Mouse (Mus musculus) heart, postnatal 14 days (tissue): Measurements from ENCODE around the gene Gpr39. TPM values are rescaled to one million over a fixed set of nuclear protein-coding genes. Genes with fewer than 3 reads are reported as not detected.

ENCODE experiments used
- DNase-seq, 2 experiments: peaks; one replicate each; pipeline ENCODE4 v3.0.0; 2021 to 2022
- intact Hi-C: fragments of 180-260 bp; cut with DNase I; formaldehyde crosslinking; loops from one replicate; pipeline ENCODE4 v1.15.1; 2025
- total RNA-seq, 2 experiments: library from RNA; stranded (reverse); gene quantifications; 2 replicates each; pipeline ENCODE4 v1.2.3; 2021

Gpr39 gene
- total RNA-seq, 2 experiments from 2014 or later: 0.46 to 1.1 TPM

DNA sequence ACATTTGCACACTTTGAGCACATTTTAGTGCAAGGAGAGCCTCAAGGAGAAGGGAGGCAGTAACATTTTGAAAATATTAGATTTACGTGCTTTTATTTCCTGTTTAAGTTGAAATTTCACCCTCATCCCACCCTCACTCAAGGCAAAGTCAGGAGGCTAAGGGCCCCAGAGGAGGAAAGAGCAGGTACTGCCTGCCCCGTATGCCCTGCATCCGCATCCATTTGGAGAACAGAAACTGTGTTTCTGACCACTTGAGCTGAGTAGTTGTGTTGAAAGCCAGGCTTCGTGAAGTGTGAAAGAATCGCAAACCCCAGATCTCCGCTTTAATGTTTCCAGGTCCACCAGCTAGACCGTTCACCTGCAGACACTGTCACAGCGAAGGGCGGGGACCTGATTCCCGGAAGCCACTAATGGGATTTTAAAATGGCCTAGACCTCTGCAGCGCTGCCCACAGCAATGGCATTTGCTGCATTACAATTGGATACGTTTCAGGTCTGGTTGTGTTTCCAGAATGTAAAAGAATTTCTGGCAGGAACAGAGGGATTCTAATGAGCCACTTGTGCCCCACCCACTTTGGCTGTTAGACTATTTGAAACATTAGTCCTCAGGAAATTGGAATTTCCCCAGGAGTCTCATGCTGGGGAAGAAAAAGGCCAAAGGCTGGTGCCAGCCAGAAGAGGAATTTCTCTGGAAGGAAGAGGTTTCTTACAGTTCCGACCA is 11.1 kb downstream of the Gpr39 start:
- intact Hi-C loops: no loop called here
- DNase-seq: no peak

DNA sequence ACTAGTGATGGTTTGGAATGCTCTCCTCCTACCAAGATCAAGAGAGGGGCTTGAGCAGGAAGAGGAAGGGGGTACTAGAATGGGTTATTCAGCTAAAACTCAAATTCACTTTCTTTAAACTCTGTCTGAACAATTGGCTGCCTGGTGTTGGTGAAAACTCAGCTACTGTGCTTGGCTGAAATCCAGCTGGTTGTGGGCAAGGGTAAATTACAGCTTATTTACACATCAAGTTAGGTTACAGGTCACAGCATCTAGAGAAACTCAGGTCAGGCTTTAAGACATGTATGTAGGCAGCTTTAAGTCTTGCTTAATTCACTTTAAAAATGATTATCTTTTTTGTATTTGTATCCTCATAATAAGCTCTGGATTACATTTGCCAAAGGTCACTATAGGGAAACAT is 16.7 kb downstream of the Gpr39 start:
- DNase-seq: no peak
- intact Hi-C loops: no loop called here

DNA sequence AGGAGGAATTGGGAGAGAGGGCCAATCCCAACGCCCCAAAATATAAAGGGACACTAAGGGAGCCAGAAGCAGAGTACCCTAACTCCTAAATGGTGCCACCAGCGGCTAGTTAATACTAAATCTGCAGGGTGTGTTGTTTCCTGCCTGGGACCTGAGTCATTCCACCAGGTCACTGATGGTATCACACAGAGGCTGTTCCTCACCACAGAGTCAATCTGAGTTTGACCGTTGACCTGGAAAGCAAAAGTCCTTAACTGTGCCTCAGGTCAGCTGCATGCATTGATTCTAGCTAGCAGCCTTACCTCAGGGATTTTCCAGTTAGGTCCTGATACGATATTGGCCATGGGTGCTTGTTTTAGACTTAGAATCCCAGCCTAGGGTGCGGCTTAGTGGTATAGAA is 17.5 kb downstream of the Gpr39 start:
- DNase-seq: no peak
- intact Hi-C loops: no loop called here

DNA sequence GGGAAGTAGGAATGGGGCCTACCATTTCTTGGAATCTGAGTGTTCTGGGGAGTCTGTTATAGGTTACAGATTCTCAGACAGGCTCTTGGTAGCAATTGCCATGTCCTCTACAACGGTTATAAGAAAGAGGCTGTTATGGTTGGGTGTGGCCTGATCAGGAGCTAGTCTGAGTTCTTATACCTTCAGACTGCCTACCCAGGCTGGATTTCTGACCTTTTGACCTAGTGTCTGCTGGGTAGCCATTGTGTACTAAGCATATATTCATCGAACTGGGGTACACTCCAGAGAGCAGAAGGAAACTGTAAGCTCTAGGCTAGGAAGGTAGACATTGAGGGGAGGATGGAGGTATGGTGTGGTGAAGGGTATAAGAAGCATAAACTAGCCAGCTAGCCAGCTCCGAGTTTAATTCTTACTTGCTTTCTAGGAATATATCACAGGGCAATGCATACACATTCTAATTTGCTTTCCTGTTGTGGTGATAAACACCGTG is 24.4 kb downstream of the Gpr39 start:
- DNase-seq: no peak
- intact Hi-C loops: no loop called here

DNA sequence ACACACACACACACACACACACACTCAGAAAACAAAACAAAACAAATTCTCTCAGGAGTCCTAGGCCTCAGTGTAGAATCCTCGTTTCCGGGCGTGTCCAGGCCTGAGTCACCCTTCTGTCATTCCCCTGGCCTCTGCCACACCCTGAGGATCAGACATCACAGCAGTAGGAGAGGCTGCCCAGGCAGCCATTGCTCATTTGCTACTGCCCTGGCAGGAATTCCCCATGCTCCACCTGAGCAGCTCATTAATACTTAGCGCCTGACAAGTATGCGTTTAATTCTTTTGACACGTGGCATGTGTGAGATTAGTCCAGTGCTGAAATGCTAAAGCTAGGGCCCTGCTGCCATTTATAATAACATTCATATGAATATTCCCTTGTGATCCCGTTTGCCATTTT is 25.0 kb downstream of the Gpr39 start:
- DNase-seq: peak in 1 of 2 experiments; percentile 12
- intact Hi-C loops: no loop called here

DNA sequence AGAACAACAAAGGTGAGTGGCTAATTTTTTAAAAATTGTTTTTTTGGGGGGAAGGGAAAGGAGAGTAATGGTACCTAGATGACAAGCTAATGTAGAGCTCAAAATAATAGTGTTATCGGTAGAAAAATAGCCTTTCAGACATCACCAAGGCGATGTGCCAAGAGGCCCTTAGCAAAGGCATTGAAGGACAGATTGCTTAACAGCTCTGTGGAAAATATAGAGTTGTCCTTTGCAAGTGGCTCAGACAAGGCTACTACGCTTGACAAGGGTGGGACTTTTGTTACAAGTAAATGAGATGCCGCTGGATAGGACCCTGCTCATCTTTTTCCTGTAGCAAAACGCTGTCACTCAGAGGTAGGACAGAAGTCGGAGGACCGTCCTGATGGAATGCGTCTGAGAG is 25.5 kb downstream of the Gpr39 start:
- intact Hi-C loops: no loop called here
- DNase-seq: peak; percentile 33 to 34

DNA sequence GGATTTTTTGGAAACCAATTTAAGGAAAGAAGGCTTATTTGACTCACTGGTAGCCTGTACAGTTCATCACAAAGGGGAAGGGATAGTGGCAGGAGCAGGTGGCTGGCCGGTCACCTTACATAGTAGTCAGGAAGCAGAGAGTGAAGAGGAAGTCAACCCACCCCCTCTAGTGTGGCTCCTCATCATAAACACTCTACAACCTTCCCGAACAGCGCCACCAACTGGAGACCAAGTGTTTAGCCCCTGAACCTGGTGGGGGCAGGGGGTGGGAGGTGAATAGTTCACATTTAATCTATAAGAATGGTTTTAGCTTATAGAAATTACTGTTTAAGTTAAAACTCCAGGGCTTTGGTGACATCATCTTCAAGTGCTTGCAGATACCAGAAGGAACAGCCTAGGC is 28.6 kb downstream of the Gpr39 start:
- intact Hi-C loops: no loop called here
- no peak for DNase-seq

DNA sequence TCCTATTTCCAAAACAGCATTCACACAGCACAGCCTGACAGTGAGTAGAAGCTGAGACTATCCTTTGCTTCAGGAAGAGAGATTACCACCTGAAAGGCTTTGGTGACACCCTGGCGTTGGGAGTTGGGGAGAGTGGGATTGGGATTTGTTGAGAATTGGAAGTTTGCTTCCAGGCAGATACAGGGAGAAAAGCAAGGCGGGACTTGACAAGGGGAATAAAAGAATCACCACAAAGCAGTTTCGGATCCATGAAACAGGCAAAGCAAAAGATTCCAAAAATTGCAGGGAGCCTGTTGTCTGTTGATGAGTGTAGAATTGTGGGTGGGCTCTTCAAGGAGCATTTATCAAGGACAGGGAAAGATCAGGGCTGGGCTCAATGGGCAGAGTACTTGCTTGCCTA is 38.5 kb downstream of the Gpr39 start:
- no peak for DNase-seq
- intact Hi-C loops: no loop called here

DNA sequence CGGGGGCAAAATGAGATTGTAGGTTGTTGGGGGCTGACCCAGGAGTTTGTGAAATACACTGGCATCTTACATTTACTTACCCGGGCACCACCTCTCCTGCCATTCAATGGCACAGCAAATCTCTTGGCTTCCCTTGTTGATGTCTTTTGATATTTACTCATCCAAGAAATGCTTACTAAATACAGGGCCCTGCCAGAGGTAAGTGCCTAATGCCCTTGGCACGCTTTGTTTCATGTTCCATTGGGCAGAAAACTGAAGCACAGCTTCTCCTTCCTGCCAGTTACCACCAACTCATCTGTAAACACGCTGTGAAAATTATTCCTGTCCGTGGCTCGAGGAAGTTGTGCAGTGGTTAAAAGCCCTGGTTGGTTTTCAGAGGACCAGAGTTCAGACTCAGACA is 39.4 kb downstream of the Gpr39 start:
- no peak for DNase-seq
- intact Hi-C loops: no loop called here

DNA sequence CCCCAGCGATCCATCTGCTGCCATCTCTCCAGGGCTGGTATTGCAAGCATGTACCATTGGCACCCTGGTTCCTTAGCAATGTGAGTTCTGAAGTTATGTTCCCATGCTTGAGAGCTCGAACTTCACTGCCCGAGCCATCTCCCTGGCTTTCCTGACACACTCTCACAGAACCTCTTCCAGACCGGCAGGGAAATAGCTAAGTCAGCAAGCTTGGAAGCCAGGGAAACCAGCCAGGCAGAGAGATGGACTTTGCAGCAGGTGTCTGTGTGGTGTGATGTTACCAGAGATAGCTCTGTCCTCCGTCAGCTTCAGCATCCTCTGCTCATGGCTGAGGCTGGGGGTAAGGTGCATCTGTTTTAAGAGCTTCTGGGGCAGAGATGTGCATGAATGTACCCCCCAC is 41.1 kb downstream of the Gpr39 start:
- DNase-seq: no peak
- intact Hi-C loops: no loop called here

DNA sequence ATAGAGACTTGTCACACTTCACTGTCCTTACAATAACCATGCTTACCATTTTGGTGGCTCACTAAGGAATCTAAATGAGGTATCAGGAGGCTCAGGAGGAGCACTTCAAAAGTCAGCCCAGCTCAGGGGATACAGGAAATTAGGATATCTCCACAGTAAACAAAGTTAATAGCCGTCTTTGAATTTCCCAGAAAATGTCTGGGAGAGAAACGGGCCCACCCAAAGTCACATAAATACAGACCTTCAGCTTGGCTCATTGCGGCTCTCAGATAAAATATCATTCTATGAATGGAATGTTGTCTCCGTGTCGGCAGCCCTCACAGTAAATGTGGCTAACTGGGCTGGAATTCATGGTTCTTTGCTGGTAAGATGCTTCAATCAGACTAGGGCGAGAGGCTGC is 42.3 kb downstream of the Gpr39 start:
- DNase-seq: no peak
- intact Hi-C loops: no loop called here

DNA sequence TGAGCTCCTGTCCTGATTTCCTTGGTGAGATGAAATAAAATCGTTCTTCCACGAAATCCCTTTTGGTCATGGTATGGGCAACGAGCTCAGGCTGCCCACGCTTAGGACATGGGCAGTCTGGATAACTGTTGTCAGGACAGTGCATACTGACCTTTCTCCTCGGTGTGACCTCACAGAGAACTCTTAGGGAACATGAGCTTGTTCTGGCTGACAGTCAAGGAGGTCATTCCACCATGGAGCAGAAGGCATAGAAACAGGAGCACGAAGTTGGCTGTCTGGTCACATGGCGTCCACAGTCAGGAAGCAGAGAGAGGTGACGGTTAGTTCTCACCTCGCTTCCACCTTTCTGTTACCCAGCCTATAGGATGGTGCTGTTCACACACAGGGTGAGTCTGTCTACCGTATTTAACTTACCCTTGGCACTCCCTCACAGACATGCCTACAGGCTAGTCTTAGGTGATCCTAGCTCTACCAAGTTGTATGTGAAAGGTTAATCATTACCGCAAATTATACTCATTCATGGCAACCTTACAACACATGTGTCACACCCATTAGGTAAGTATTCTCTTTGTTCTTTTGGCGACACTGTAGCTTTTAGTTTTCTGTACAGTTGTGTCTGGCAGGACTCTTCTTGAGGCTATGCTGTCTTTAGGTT is 44.4 kb downstream of the Gpr39 start:
- intact Hi-C loops: no loop called here
- DNase-seq: no peak

DNA sequence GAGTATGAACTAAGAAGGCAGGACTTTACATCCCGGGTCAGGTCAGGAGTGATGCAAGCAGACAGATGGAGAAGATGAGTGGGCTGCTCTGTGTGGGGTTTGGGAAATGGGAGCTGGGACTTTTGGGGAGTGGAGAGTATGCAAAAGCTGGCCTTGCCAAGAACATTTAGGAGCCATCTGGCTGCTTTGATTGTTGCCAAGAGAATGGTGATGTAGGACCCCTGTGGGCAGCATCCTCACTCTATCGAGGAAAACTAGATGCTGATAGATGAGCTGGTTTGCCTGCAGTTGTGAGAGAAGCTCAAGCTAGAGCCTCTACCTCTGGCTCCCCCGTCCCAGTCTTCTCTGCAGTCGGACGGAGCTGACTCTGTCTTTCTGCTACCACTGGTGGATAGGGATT is 47.5 kb downstream of the Gpr39 start:
- DNase-seq: no peak
- intact Hi-C loops: no loop called here

DNA sequence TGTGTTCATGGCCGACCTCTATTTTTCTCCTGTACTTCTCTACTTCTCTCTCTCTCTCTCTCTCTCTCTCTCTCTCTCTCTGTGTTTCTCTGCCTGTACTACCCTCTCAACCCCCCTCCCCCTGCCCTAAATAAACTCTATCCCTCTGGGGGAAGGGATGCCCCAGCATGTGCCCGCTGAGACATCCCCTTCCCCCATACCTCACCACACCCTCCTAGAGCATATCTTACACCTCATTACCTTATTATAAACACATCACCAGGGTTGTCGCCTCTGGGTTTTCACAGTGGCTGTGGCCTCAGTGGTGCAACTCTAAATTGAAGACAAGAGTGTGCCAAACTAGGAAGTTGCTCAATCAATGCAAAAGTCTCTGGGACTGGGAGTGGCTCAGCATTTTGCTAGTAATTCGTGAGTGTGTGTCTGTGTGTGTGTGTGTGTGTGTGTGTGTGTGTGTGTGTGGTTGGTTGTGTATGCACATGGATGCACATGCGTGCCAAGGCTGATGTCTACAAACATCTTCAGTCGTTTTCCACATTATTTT is 52.3 kb downstream of the Gpr39 start:
- intact Hi-C loops: no loop called here
- DNase-seq: no peak

DNA sequence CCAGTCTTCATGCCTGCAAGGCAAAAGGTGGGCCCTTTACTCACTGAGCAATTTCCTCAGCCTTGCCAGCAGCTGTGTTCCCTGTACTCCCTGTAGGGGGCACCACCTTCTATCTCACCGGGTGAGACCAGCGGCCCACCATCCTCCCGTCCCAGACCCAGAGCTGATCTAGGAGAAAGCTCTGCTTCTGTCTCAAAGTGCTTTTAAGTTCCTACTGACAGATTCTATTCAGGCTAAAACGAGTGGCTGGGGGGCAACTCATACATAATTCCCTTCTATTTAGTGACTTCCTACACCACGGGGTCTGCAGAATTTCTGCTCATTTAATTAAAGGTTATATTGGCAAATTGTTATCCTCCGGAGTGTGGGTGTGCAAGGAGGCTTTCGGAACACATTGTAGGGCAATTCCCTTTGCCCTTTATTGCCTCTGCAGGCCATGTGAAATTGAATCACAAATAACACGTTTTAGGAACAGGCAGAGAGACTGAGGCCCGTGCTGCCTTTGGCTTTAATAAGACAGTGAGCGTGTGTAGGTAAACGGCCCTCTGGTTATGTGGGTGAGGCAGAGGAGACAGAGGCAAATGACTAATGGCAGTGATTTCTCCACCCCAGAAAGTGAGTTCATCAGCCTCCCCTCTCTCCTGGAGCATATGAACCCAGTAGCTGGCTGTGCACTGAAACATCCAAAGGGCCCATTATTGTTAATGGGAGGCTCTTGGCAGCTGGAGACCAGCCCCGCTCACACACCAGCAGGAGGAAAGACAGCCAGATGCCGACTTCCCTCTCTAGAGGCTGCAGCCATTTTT is 53.1 kb downstream of the Gpr39 start:
- intact Hi-C loops: no loop called here

DNA sequence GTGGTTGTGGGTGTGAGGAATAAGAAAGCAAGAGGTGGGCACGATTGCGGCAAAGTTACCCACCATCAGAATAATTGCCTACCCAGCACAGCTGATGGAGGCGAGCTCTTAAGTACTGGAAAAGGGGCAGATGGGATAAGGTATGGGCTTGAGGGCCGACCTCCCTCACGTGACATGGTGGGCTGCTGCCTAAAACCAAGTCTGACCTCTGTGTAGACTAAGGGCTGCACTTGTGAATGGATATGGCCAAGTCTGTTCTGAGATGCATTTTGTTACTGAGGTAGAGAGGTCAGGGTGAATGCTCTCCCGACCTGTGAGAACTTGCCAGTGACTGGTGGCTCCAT is 53.7 kb downstream of the Gpr39 start:
- intact Hi-C loops: no loop called here
- no peak for DNase-seq

More for the DNA sequence above, 53.1 kb downstream of the Gpr39 start:
- no peak for DNase-seq

DNA sequence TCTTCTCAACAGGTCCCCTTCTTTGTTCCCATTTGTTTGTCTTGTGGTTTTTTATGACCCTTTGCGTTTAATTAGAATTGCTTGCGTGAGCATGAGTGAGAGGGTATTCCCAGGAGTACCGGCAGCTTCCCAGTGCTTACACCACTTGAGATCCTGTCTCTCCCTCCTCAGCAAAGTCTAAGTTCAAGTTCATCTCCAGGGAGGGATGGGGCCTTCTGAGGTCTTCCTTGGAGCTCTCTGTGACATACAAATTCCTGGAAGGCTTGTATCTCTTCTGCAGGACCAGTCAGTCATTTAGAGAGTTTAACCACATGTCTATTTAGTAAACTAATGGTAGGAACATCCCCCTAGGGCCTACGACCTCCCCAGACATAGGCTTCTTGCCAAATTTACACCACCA is 55.1 kb downstream of the Gpr39 start:
- intact Hi-C loops: no loop called here
- DNase-seq: no peak

DNA sequence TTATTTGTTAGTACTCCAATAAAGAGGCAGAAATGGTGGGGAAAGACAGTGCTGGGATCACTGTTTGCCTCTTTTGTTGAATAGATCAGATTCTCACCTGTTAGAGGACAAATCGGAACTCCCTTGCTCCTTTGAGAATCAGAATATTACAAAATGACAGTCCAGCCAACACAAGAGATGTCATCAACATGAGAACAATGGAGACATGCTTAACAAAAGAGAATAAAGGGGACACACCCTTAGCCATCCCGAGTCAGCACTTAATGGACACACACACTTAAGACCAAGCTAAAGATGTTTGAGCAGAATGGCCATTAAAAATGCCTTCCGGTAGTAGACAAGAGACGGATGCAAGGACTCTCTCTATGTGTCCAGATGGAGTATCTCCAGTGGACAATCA is 68.0 kb downstream of the Gpr39 start:
- intact Hi-C loops: no loop called here
- no peak for DNase-seq

DNA sequence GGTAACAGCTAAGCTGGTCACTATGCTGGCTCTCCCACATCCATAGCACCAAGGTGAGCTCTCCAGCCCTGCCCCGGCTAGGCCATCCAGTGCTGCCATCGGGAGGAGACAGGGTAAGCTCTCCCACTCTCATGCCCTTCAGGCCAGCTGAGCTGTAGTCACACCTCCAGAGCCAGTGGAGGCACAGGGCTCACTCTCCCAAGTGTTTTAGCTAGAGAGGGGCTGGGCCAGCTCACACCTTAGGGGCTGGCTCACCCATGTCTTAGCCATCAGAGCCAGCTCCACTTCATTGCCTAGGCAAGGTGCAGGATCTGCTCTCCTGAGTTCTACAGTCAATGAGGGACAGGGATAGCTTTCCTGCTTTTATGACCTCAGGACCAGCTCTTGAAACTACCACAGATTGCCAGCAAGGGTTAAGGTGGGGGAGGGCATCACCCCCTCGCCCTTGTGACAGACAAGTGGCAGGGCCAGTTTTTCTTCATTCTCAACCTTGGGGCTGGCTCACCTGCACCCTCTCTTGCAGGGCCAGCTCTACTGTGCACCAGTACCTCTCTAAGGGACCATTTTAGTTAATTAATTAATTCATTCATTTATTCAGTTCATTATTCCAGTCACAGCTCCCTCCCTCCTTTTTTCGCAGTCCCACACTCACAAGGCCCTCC is 78.7 kb downstream of the Gpr39 start:
- no peak for DNase-seq
- intact Hi-C loops: no loop called here

DNA sequence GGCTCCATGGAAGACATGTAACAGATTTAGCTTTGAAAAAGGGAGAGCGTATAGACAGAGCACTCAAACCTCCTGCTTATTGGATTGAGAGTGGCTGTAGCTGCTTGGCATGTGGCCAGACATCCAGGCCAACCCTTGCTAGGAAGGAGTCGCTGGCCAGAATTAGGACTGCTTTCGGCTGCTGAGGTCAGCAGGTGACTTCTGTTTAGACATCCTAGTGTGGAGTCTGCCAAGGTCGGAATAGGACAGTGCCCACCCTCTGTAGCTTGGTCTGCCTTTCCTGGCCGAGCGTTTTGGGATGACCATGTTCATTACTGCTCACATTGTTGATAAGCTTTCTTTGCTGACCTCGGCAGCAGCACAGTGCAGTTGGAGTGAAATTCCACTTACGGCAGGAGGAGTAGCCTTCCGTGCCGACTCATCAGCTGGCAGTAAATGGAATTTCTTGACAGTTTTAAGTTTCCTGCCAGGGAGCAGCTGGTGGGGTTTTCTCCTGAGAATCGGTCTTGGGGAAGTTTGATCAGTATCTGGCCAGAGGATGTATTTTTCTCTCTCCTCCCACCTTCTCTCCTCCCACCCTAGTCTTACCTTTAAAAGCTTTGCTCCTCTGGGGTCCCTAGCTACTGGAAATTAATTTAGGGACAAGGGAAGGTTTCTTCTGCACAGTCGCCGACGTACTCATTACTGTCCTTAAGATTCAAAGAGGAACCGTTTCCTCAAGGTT is 83.3 kb downstream of the Gpr39 start:
- intact Hi-C loops: no loop called here
- DNase-seq: peak; percentile 59 to 71
